ENCODE assay signal across 8 mouse cellular contexts in the genomic region with DNA sequence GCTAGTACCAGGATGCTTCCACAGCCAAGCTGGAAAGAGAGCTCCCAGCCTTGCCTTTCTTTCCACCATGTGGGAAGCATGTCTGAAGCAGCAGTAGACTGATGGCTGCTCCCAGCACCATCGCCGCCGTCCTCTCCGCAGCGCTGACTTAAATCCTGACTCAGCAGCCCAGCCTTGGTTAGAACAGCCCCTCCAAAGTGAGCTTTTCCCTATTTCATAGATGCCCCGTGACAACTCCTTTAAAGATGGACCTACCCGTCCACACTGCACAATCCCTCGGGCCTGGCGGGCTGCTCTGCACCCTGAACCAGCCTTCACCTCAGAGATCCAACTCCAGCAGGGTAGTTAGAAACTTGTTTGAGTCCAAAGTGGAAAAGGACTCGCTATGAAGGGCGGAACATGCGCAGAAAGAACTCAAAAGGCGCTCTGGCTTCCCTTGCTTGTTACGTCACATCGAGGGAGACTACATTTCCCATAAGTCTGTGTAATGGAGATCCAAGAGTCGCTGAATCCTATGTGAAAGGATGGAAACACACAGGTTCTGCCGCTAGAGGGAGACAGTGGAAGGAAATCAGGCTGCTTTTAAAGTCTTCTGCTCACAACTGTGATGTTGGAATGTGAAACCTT. TPM values are rescaled to one million over a fixed set of nuclear protein-coding genes. Genes with fewer than 3 reads are reported as not detected.
A peak's percentile ranks its signal among the peaks of the same experiment; 100 is the strongest.
DNase-seq lines count a peak whose midpoint lies in the region; ATAC-seq lines count a peak whose summit lies in the region.

A gene (minus strand): TSS at position 411 of the 627 bp plus-strand sequence.

- H3K27ac ChIP-seq in lung, embryonic 16.5 days (ENCODE audit: low read length): peak within 1 kb of the TSS; percentile 91

- 0% methylated on average over 17 of the region's 17 CpGs for WGBS in lung, embryonic 16.5 days

- ATAC-seq in hematopoietic stem cell, adult 5-6 weeks (replicated peaks in 1 of 2; ENCODE audit: insufficient read depth in 1 of 2, low FRiP score in 2 of 2, low TSS enrichment in 1 of 2, low read depth in 1 of 2, poor library complexity in 2 of 2, severe bottlenecking in 2 of 2): peak; percentile 97
- ATAC-seq in lung, embryonic 16.5 days (ENCODE audit: low read depth): peak; percentile 99

- peaks cover 5% of the 10 kb centered on the region for H3K4me1 ChIP-seq in lung, embryonic 16.5 days (replicated peaks; ENCODE audit: control insufficient read depth, insufficient read depth, low read length)

- peaks cover 2% of the 10 kb centered on the region; the same call in 1 of the 2 replicates for H3K9me3 ChIP-seq in lung, embryonic 16.5 days (ENCODE audit: control insufficient read depth, low read length)

- peaks cover 10% of the 10 kb centered on the region for H3K36me3 ChIP-seq in lung, embryonic 16.5 days (ENCODE audit: control insufficient read depth, insufficient read depth, low read length)

- peak within 1 kb of the TSS; percentile 78 for H3K9ac ChIP-seq in lung, embryonic 16.5 days (ENCODE audit: low read length)

- H3K4me3 ChIP-seq in lung, embryonic 16.5 days (ENCODE audit: low read length): peak within 1 kb of the TSS; percentile 66

- no peaks in the 10 kb centered on the region for H3K27me3 ChIP-seq in lung, embryonic 16.5 days (ENCODE audit: control insufficient read depth, insufficient read depth, low read depth, low read length)

- H3K4me2 ChIP-seq in lung, embryonic 16.5 days (ENCODE audit: low read depth, low read length): peak within 1 kb of the TSS; percentile 63

- peak; percentile 98 for DNase-seq in MN1 (ENCODE audit: low spot score)
- peak; percentile 92 for DNase-seq in cerebellum, adult 8-10 months
- peak; percentile 97 for DNase-seq in forelimb bud, embryonic 11.5 days (ENCODE audit: low read depth, low spot score)
- DNase-seq in layer of hippocampus, adult 9-10 months (ENCODE audit: low spot score): peak; percentile 98
- DNase-seq in ovary, postnatal 10 days (ENCODE audit: low spot score): peak; percentile 60
- DNase-seq in thymus, postnatal 10 days (ENCODE audit: low spot score in 2 of 2): peak; percentile 84 to 92

RNA-seq across cellular contexts. Expression of the gene that starts here (rescaled TPM):
- total RNA-seq in hematopoietic stem cell, adult 5-6 weeks (2017): 0.20 and 9.9 TPM in 2 replicates
- 3.3 and 3.4 TPM in 2 replicates for polyA plus RNA-seq in lung, embryonic 16.5 days (2015; fragmentation: Nextera tagmentation; extraction: Ambion mirVana)

Comparison
In these comparisons a context has a peak if more than half of its experiments do, and no peak if none do; other contexts are left out.
1. Peak in every context shown above with its lines: DNase-seq, ATAC-seq, H3K4me3 ChIP-seq and H3K27ac ChIP-seq.